Mouse (Mus musculus): Measurements from ENCODE around the gene Cep95.

DNA sequence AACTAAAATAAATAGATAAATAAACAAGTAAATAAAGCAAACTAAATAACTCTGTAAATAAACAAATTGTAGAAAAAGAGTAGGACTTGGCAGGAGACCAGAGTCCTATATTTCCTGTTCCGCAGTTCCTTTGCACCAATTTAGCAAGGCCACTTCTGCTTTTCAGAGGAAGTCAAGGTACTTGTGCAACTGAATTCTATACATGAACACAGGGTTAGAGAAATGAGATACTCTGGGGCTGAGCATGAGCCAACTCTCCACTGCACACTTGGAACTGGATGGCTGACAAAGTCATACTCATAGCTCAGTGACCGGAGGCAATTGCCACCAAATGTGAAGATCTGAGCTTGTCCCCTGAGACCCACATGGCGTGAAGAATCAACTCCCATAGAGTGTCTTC, 30.0 kb upstream of the Cep95 start:
- TF ChIP-seq CTCF (IDR thresholded peaks at IDR 0.05): no peak
- no peak for TF ChIP-seq POLR2A (IDR thresholded peaks at IDR 0.05; ENCODE audit: insufficient read depth, low read depth, low read length)
